Mouse (Mus musculus) G1E (cell line): ENCODE data around the gene 1700029H14Rik. TPM values are rescaled to one million over a fixed set of nuclear protein-coding genes. Genes with fewer than 3 reads are reported as not detected.

Experiments used
- ATAC-seq: 2 replicates; pipeline ENCODE4 v1.8.0; 2016; ENCODE audit warnings: mild to moderate bottlenecking; ENCODE audit not compliant: insufficient number of reproducible peaks, poor library complexity, low FRiP score, severe bottlenecking; ENCODE audit errors: extremely low read depth
- DNase-seq: peaks from one replicate; pipeline ENCODE4 v3.0.0; 2012; ENCODE audit warnings: low spot score
- H3K27me3 ChIP-seq: 2 replicates; pipeline ENCODE4 v1.6.1; 2012; ENCODE audit warnings: mild to moderate bottlenecking, low read length, inconsistent platforms; ENCODE audit not compliant: insufficient read depth
- H3K36me3 ChIP-seq: replicated peaks from 2 replicates; pipeline ENCODE3; 2012; ENCODE audit warnings: mild to moderate bottlenecking, inconsistent platforms
- H3K4me1 ChIP-seq: 2 replicates; pipeline ENCODE4 v1.6.1; 2012; ENCODE audit warnings: low read depth, low read length, inconsistent platforms, mixed read lengths; ENCODE audit not compliant: insufficient read depth
- H3K4me3 ChIP-seq: 2 replicates; pipeline ENCODE4 v1.5.1; 2012; ENCODE audit warnings: low read depth, mild to moderate bottlenecking, inconsistent platforms, low read length, moderate library complexity, mixed read lengths
- H3K9me3 ChIP-seq: replicated peaks from 2 replicates; pipeline ENCODE4 v1.6.1; 2012; ENCODE audit warnings: inconsistent platforms
- CTCF ChIP-seq: IDR thresholded peaks from 2 replicates; pipeline ENCODE4 v1.5.1; 2012; ENCODE audit warnings: low read depth, low read length, inconsistent platforms, mixed read lengths
- GATA1 ChIP-seq: IDR thresholded peaks from 2 replicates; pipeline ENCODE4 v1.6.1; 2012; ENCODE audit warnings: borderline replicate concordance, low read length, inconsistent platforms, mixed read lengths
- GATA2 ChIP-seq: IDR thresholded peaks from 2 replicates; pipeline ENCODE4 v1.6.1; 2012; ENCODE audit warnings: low read depth, low read length, inconsistent platforms, borderline replicate concordance
- POLR2AphosphoS5 ChIP-seq: IDR thresholded peaks from 2 replicates; pipeline ENCODE4 v1.6.1; 2012; ENCODE audit warnings: low read depth, low read length, inconsistent platforms; ENCODE audit not compliant: insufficient replicate concordance
- TAL1 ChIP-seq: conservative IDR thresholded peaks from 2 replicates; pipeline ENCODE4 v1.6.1; 2012; ENCODE audit warnings: low read depth, low read length, inconsistent platforms, mixed read lengths
- polyA plus RNA-seq: library from polyadenylated mRNA; stranded (reverse); fragments of >175 nt; gene quantifications from 2 replicates; pipeline ENCODE4 v1.2.3, GENCODE M21; 2012
- total RNA-seq, 2 experiments: library from RNA; stranded (forward) in 1 of 2; stranded (reverse) in 1 of 2; fragments of 200-1000 nt in 1 of 2; fragments of >200 nt in 1 of 2; fragmentation: Nextera tagmentation in 1 of 2; gene quantifications; 2 replicates each; pipeline ENCODE4 v1.2.3; 2014 to 2017

1700029H14Rik gene
- total and polyA plus RNA-seq, 3 experiments = 0.05 TPM; not detected in 2

GRCm38 (mm10) chr8:13503936-13504606 is 58.2 kb downstream of the 1700029H14Rik start:
- TF ChIP-seq GATA2 = no peak
- no peak for TF ChIP-seq POLR2AphosphoS5
- no peak for TF ChIP-seq TAL1
- TF ChIP-seq CTCF = no peak
- no peak for TF ChIP-seq GATA1
- DNase-seq (no peak), ATAC-seq (no peak)
- no peaks in the 10 kb centered on the region for H3K4me1 ChIP-seq
- no peaks in the 10 kb centered on the region; the same call in 1 of the 2 replicates for H3K27me3 ChIP-seq
- no peaks in the 10 kb centered on the region for H3K36me3 ChIP-seq
- H3K9me3 ChIP-seq = no peaks in the 10 kb centered on the region
- no peak overlapping the region for H3K4me3 ChIP-seq

DNA sequence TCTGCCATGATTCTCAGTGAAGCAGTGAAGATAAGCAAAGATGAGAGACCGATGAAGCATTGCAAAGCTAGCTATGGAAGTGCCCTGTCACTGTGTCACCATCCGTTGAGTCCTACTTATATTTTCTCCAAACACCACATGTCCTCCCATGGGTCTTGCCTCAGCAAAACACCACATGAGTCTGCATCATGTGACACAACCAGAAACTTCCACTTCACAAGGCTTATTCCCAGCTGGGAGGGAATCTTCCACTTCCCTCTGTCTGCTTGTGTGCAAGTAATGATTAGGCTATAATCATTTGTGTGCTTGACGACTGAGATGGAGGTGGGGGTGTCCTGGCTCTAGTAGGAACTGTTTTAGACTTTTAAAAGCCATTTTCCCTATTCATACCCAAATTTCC is 61.0 kb downstream of the 1700029H14Rik start:
- no peak for TF ChIP-seq GATA1
- TF ChIP-seq TAL1 = no peak
- no peak for TF ChIP-seq CTCF
- TF ChIP-seq GATA2 = no peak
- no peak for TF ChIP-seq POLR2AphosphoS5
- Histone ChIP-seq H3K36me3 (no peaks in the 10 kb centered on the region), H3K9me3 (no peaks in the 10 kb centered on the region), H3K4me3 (no peak overlapping the region), H3K27me3 (no peaks in the 10 kb centered on the region), H3K4me1 (no peaks in the 10 kb centered on the region)
- no peak for ATAC-seq
- DNase-seq = no peak

Other genes with a start within 250 kb of the 1700029H14Rik start
- gene Tfdp1, start 223.7 kb downstream of the 1700029H14Rik start, total RNA-seq (2014; fragmentation: Nextera tagmentation) = 237 and 247 TPM in 2 replicates
- gene Tfdp1, start 223.7 kb downstream of the 1700029H14Rik start, total RNA-seq (2017) = 129 and 155 TPM in 2 replicates
- gene Tfdp1, start 223.7 kb downstream of the 1700029H14Rik start, polyA plus RNA-seq = 29.6 and 68.6 TPM in 2 replicates
- not detected in 2 replicates for gene Atp4b, start 165.6 kb downstream of the 1700029H14Rik start, total RNA-seq (2014; fragmentation: Nextera tagmentation)
- gene Atp4b, start 165.6 kb downstream of the 1700029H14Rik start, total RNA-seq (2017) = 0.33 TPM in 1 of 2 replicates, not detected in the other
- gene Atp4b, start 165.6 kb downstream of the 1700029H14Rik start, polyA plus RNA-seq = not detected in 2 replicates
- gene Grk1, start 157.4 kb downstream of the 1700029H14Rik start, total RNA-seq (2014; fragmentation: Nextera tagmentation) = not detected in 2 replicates
- gene Grk1, start 157.4 kb downstream of the 1700029H14Rik start, total RNA-seq (2017) = 0.05 and 0.06 TPM in 2 replicates
- gene Grk1, start 157.4 kb downstream of the 1700029H14Rik start, polyA plus RNA-seq = 0.01 TPM in 1 of 2 replicates, not detected in the other
- not detected in 2 replicates for gene Tmem255b, start 127.3 kb downstream of the 1700029H14Rik start, total RNA-seq (2014; fragmentation: Nextera tagmentation)
- not detected in 2 replicates for gene Tmem255b, start 127.3 kb downstream of the 1700029H14Rik start, total RNA-seq (2017)
- gene Tmem255b, start 127.3 kb downstream of the 1700029H14Rik start, polyA plus RNA-seq = not detected in 2 replicates
- gene Gas6, start 68.0 kb downstream of the 1700029H14Rik start, total RNA-seq (2014; fragmentation: Nextera tagmentation) = not detected in 2 replicates
- gene Gas6, start 68.0 kb downstream of the 1700029H14Rik start, total RNA-seq (2017) = not detected in 2 replicates
- not detected in 2 replicates for gene Gas6, start 68.0 kb downstream of the 1700029H14Rik start, polyA plus RNA-seq
- gene Rasa3, start 115.1 kb upstream of the 1700029H14Rik start, total RNA-seq (2014; fragmentation: Nextera tagmentation) = not detected in 2 replicates
- 0.11 and 0.12 TPM in 2 replicates for gene Rasa3, start 115.1 kb upstream of the 1700029H14Rik start, total RNA-seq (2017)
- gene Rasa3, start 115.1 kb upstream of the 1700029H14Rik start, polyA plus RNA-seq = 0.02 TPM in 2 replicates
- not detected in 2 replicates for gene Cfap97d2, start 143.4 kb upstream of the 1700029H14Rik start, total RNA-seq (2014; fragmentation: Nextera tagmentation)
- 0.38 and 0.41 TPM in 2 replicates for gene Cfap97d2, start 143.4 kb upstream of the 1700029H14Rik start, total RNA-seq (2017)
- not detected in 2 replicates for gene Cfap97d2, start 143.4 kb upstream of the 1700029H14Rik start, polyA plus RNA-seq
- gene Cdc16, start 195.2 kb upstream of the 1700029H14Rik start, total RNA-seq (2014; fragmentation: Nextera tagmentation) = 68.5 and 75.9 TPM in 2 replicates
- 64.5 and 81.1 TPM in 2 replicates for gene Cdc16, start 195.2 kb upstream of the 1700029H14Rik start, total RNA-seq (2017)
- 19.0 and 25.1 TPM in 2 replicates for gene Cdc16, start 195.2 kb upstream of the 1700029H14Rik start, polyA plus RNA-seq
- 13.3 and 18.0 TPM in 2 replicates for gene Upf3a, start 223.2 kb upstream of the 1700029H14Rik start, total RNA-seq (2014; fragmentation: Nextera tagmentation)
- gene Upf3a, start 223.2 kb upstream of the 1700029H14Rik start, total RNA-seq (2017) = 21.3 and 21.5 TPM in 2 replicates
- gene Upf3a, start 223.2 kb upstream of the 1700029H14Rik start, polyA plus RNA-seq = 31.4 and 34.9 TPM in 2 replicates